Mouse (Mus musculus) limb, embryonic 13.5 days (tissue): ENCODE data around the gene Vrk1. TPM values are rescaled to one million over a fixed set of nuclear protein-coding genes. Genes with fewer than 3 reads are reported as not detected.

ENCODE experiments used
- ATAC-seq: fragments of 200-750 bp; cut with Nextera tagmentation; 2 replicates; pipeline ENCODE4 v1.8.0; 2017; ENCODE audit warnings: low read depth, moderate number of reproducible peaks, moderate TSS enrichment; ENCODE audit not compliant: low FRiP score
- H3K27ac ChIP-seq: fragments of 300-500 bp; sonication (generic); 2 replicates; pipeline ENCODE4 v1.5.1; 2015; ENCODE audit warnings: inconsistent platforms, mild to moderate bottlenecking, moderate library complexity
- H3K27me3 ChIP-seq: fragments of 300-500 bp; sonication (generic); 2 replicates; pipeline ENCODE4 v1.6.1; 2015; ENCODE audit warnings: mild to moderate bottlenecking, inconsistent platforms
- H3K36me3 ChIP-seq: fragments of 300-500 bp; sonication (generic); 2 replicates; pipeline ENCODE4 v1.6.1; 2015; ENCODE audit warnings: inconsistent platforms, mild to moderate bottlenecking, moderate library complexity
- H3K4me1 ChIP-seq: fragments of 300-500 bp; sonication (generic); 2 replicates; pipeline ENCODE4 v1.6.1; 2015; ENCODE audit warnings: inconsistent platforms
- H3K4me2 ChIP-seq: fragments of 300-500 bp; sonication (generic); replicated peaks from 2 replicates; pipeline ENCODE4 v1.6.1; 2015; ENCODE audit warnings: inconsistent platforms, mild to moderate bottlenecking, moderate library complexity
- H3K4me3 ChIP-seq: fragments of 300-500 bp; sonication (generic); 2 replicates; pipeline ENCODE4 v1.5.1; 2015; ENCODE audit warnings: moderate library complexity, mild to moderate bottlenecking, inconsistent platforms
- H3K9ac ChIP-seq: fragments of 300-500 bp; sonication (generic); 2 replicates; pipeline ENCODE4 v1.6.1; 2015; ENCODE audit warnings: mild to moderate bottlenecking, inconsistent platforms
- H3K9me3 ChIP-seq: fragments of 300-500 bp; sonication (generic); 2 replicates; pipeline ENCODE4 v1.6.1; 2016; ENCODE audit warnings: inconsistent platforms
- WGBS: fragments of 180-500 bp; shearing (Covaris S2); methylation state at CpG from one replicate; pipeline ENCODE4 v1.1.7; 2015; 5-methylcytosine and 5-hydroxymethylcytosine counted together
- polyA plus RNA-seq: library from polyadenylated mRNA; unstranded; fragments of >200 nt; fragmentation: Nextera tagmentation; extraction: Ambion mirVana; gene quantifications from 2 replicates; pipeline ENCODE4 v1.2.1, GENCODE M21; 2015

Vrk1 gene
- polyA plus RNA-seq, result 65.1 and 67.6 TPM in 2 replicates

- Histone ChIP-seq H3K27ac (peak within 1 kb of the TSS; percentile 33; the same call in 1 of the 2 replicates), H3K4me3 (peak within 1 kb of the TSS; percentile 90), H3K9me3 (no peaks in the 10 kb centered on the region), H3K9ac (peak within 1 kb of the TSS; percentile 86), H3K36me3 (peaks cover 5% of the 10 kb centered on the region; the same call in 1 of the 2 replicates), H3K4me2 (peak within 1 kb of the TSS; percentile 81), H3K4me1 (peaks cover 10% of the 10 kb centered on the region), H3K27me3 (no peaks in the 10 kb centered on the region)
- WGBS, result under 1% methylated on average over 72 of the region's 72 CpGs
- peak; percentile 100 for ATAC-seq
These were observed at the start of gene Vrk1 for GRCm38 (mm10) chr12:106010065-106010915. Vrk1 (plus strand) TSS chr12:106010228.

GRCm38 (mm10) chr12:105960592-105961330 lies 49.3 kb upstream of the Vrk1 start:
- H3K4me2 ChIP-seq, result no peak overlapping the region
- no peak for ATAC-seq
- H3K4me1 ChIP-seq, result peaks cover 15% of the 10 kb centered on the region; the same call in 1 of the 2 replicates
- H3K9me3 ChIP-seq, result no peaks in the 10 kb centered on the region
- no peak overlapping the region for H3K9ac ChIP-seq
- H3K4me3 ChIP-seq, result no peak overlapping the region
- no peak overlapping the region for H3K27ac ChIP-seq
- H3K36me3 ChIP-seq, result no peaks in the 10 kb centered on the region
- 15% methylated on average over 19 of the region's 19 CpGs for WGBS
- H3K27me3 ChIP-seq, result peaks cover 63% of the 10 kb centered on the region

GRCm38 (mm10) chr12:105961667-105962066 lies 48.4 kb upstream of the Vrk1 start:
- WGBS, result 4% methylated on average over 12 of the region's 12 CpGs
- ATAC-seq, result no peak
- peaks cover 65% of the 10 kb centered on the region for H3K27me3 ChIP-seq

GRCm38 (mm10) chr12:105962103-105963011 lies 47.7 kb upstream of the Vrk1 start:
- 1% methylated on average over 37 of the region's 37 CpGs for WGBS
- H3K4me2 ChIP-seq, result peak overlapping the region; percentile 91
- peak overlapping the region; percentile 62 for H3K9ac ChIP-seq
- peaks cover 11% of the 10 kb centered on the region; the same call in 1 of the 2 replicates for H3K4me1 ChIP-seq
- peaks cover 67% of the 10 kb centered on the region for H3K27me3 ChIP-seq
- no peaks in the 10 kb centered on the region for H3K9me3 ChIP-seq
- ATAC-seq, result peak; percentile 94
- no peak overlapping the region for H3K27ac ChIP-seq
- H3K4me3 ChIP-seq, result peak overlapping the region; percentile 52
- no peaks in the 10 kb centered on the region for H3K36me3 ChIP-seq

More at GRCm38 (mm10) chr12:105961667-105962066, 48.4 kb upstream of the Vrk1 start:
- Histone ChIP-seq H3K4me3 (peak overlapping the region; percentile 52; the same call in 1 of the 2 replicates), H3K36me3 (no peaks in the 10 kb centered on the region), H3K27ac (no peak overlapping the region), H3K4me1 (peaks cover 11% of the 10 kb centered on the region; the same call in 1 of the 2 replicates), H3K4me2 (peak overlapping the region; percentile 91), H3K9ac (no peak overlapping the region), H3K9me3 (no peaks in the 10 kb centered on the region)

DNA sequence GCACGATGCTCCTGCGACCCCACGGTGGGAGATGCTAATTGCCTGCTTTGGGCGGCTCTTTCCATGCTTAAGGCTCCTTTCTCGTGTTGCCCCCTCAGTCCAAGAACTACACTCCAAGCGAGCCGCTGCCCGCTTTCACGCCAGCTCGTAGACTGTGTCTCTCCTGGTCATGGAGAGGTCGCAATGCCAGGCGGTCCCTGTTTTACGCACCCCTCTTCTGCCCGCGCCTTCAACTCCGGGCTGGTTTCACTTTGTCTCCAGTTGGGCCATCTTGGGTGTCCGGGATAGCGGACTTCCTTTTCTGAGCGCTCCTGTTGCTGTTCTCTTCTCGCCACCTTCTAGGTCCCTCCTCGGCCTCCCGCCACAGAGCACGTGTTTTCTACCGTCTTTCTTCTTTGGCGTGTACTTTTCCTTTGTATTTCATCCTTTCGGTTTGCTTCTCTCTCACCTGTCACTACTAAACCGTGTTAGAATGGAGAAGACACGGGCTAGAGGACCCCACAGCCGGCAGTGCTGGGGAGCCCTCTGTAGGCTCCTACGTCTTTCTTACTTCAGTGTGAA lies 46.9 kb upstream of the Vrk1 start:
- no peaks in the 10 kb centered on the region for H3K9me3 ChIP-seq
- ATAC-seq, result no peak; the same call in 1 of the 2 replicates
- H3K27me3 ChIP-seq, result peaks cover 66% of the 10 kb centered on the region
- peak overlapping the region; percentile 91 for H3K4me2 ChIP-seq
- H3K36me3 ChIP-seq, result no peaks in the 10 kb centered on the region
- 3% methylated on average over 30 of the region's 30 CpGs for WGBS
- H3K4me3 ChIP-seq, result peak overlapping the region; percentile 52
- H3K4me1 ChIP-seq, result peaks cover 16% of the 10 kb centered on the region; the same call in 1 of the 2 replicates
- peak overlapping the region; percentile 62 for H3K9ac ChIP-seq
- H3K27ac ChIP-seq, result no peak overlapping the region

GRCm38 (mm10) chr12:105966887-105967637 lies 43.0 kb upstream of the Vrk1 start:
- Histone ChIP-seq H3K4me2 (no peak overlapping the region), H3K4me1 (peaks cover 16% of the 10 kb centered on the region; the same call in 1 of the 2 replicates), H3K9ac (no peak overlapping the region), H3K9me3 (peaks cover 3% of the 10 kb centered on the region; the same call in 1 of the 2 replicates), H3K4me3 (no peak overlapping the region), H3K36me3 (no peaks in the 10 kb centered on the region), H3K27ac (no peak overlapping the region), H3K27me3 (peaks cover 38% of the 10 kb centered on the region)
- no peak for ATAC-seq
- WGBS, result 40% methylated on average over 19 of the region's 19 CpGs

- Histone ChIP-seq H3K9me3 (peaks cover 6% of the 10 kb centered on the region; the same call in 1 of the 2 replicates), H3K4me3 (0 out of 2 replicates have a peak overlapping the region, but pooled peaks have one; percentile 11), H3K27me3 (peaks cover 33% of the 10 kb centered on the region), H3K4me1 (peaks cover 12% of the 10 kb centered on the region; the same call in 1 of the 2 replicates), H3K4me2 (peak overlapping the region; percentile 46), H3K36me3 (no peaks in the 10 kb centered on the region), H3K9ac (no peak overlapping the region), H3K27ac (no peak overlapping the region)
- no peak for ATAC-seq
- WGBS, result 12% methylated on average over 18 of the region's 18 CpGs
These were observed 42.2 kb upstream of the Vrk1 start for GRCm38 (mm10) chr12:105967806-105968205.

DNA sequence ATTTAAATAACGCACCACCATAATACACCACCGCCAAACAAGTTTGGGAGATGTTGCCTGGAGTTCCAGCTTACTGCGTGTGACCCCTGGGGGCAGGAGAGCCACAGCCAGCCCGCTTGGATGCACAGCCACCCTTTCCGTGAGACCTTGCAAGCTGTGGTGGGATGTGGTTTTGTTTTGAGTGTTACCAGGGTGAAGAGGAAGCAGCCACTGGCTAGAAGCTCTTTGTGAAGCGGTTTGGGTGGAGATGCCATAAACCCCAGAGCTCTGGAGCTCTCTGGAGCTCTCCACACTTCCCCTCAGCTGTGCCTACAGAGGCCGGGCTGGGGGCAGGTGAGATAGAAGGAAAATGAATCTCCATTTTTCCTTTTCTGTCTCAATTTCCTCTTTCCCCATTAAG lies 38.8 kb upstream of the Vrk1 start:
- ATAC-seq, result no peak
- peaks cover 5% of the 10 kb centered on the region; the same call in 1 of the 2 replicates for H3K4me1 ChIP-seq
- no peak overlapping the region for H3K4me2 ChIP-seq
- no peak overlapping the region for H3K4me3 ChIP-seq
- H3K27me3 ChIP-seq, result peaks cover 18% of the 10 kb centered on the region
- H3K9ac ChIP-seq, result no peak overlapping the region
- 60% methylated on average over 7 of the region's 7 CpGs for WGBS
- no peaks in the 10 kb centered on the region for H3K36me3 ChIP-seq
- H3K27ac ChIP-seq, result no peak overlapping the region
- peaks cover 6% of the 10 kb centered on the region; the same call in 1 of the 2 replicates for H3K9me3 ChIP-seq

DNA sequence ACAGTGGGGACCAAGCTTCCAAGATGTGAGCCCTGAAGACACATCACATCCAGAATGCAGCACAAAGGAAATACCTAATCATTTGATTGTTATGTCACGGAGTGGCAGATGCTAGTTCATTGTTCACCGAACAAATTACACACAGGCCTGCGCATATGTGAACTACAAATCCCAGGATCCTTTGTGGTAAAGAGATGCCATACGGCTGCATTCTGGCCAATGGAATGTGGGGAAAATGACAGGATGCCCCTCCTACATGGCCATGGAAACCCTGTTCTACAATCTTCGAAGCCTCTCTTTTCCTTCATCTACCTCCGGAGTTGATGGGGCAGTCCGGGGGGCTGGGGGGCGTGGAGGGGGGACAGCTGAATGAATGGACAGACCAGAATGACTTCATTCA lies 37.4 kb upstream of the Vrk1 start:
- H3K4me1 ChIP-seq, result peaks cover 4% of the 10 kb centered on the region; the same call in 1 of the 2 replicates
- H3K4me3 ChIP-seq, result no peak overlapping the region
- WGBS, result 85% methylated on average over 8 of the region's 8 CpGs
- H3K27me3 ChIP-seq, result peaks cover 10% of the 10 kb centered on the region
- H3K4me2 ChIP-seq, result no peak overlapping the region
- H3K9ac ChIP-seq, result no peak overlapping the region
- H3K27ac ChIP-seq, result no peak overlapping the region
- peaks cover 6% of the 10 kb centered on the region; the same call in 1 of the 2 replicates for H3K9me3 ChIP-seq
- no peak for ATAC-seq
- H3K36me3 ChIP-seq, result no peaks in the 10 kb centered on the region

GRCm38 (mm10) chr12:105973691-105974090 lies 36.3 kb upstream of the Vrk1 start:
- no peaks in the 10 kb centered on the region for H3K4me1 ChIP-seq
- no peak for ATAC-seq
- no peak overlapping the region for H3K4me2 ChIP-seq

More at GRCm38 (mm10) chr12:105973691-105974090, 36.3 kb upstream of the Vrk1 start:
- no peak overlapping the region for H3K9ac ChIP-seq
- peaks cover 6% of the 10 kb centered on the region; the same call in 1 of the 2 replicates for H3K9me3 ChIP-seq
- H3K4me3 ChIP-seq, result no peak overlapping the region
- H3K27me3 ChIP-seq, result 0 out of 2 replicates have a peak, but pooled peaks cover 1% of the 10 kb centered on the region
- no peak overlapping the region for H3K27ac ChIP-seq
- 53% methylated on average over 9 of the region's 9 CpGs for WGBS
- no peaks in the 10 kb centered on the region for H3K36me3 ChIP-seq
